Comparison of ENCODE assay signal across 11 mouse cellular contexts in the genomic region with DNA sequence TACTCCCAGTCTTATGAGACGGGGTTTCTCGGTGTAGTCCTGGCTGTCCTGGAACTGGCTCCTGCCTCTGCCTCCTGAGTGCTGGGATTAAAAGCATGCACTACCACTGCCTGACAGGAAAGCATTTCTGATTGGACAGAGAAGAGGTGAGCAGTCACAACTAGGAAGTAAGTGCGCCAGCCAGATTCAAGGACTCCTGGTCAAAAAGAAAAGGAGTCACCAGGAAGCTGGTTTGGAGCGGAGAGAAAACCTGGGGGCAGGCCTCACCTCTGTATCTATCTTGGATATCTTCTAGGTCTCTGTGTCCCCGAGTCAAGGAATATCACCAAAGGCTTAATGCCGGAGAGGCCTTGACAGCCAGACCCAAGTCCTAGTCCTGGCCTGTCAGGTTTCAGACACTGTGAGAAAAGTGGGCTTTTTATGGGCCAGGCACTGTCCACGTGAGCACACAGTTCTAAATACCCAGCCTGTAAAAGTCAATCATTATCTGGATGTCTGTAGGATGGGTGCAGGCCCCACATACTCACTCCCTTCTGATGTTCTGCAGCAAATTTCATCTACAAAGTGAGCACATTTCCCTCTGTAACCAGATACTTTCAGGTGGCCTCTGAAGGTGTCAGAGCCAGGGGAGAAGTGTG.
"Had no signal": no experiment of that assay in that cellular context is flagged by ENCODE, and none has a peak within 500 bp of the region (broad histone marks: within the 10 kb centered on the region; RNA-seq: fewer than 3 reads in every experiment).

No protein-coding gene starts in this region.

- H3K4me2 ChIP-seq: liver, embryonic 11.5 days; liver, embryonic 15.5 days; midbrain, embryonic 15.5 days; neural tube, embryonic 12.5 days had no signal

- H3K9me3 ChIP-seq: limb, embryonic 10.5 days; liver, embryonic 15.5 days; midbrain, embryonic 15.5 days; neural tube, embryonic 12.5 days had no signal

- H3K4me3 ChIP-seq: left cerebral cortex, adult 2 months; limb, embryonic 10.5 days; liver, embryonic 15.5 days; midbrain, embryonic 15.5 days; neural tube, embryonic 12.5 days had no signal

- ATAC-seq: lung, postnatal 0 days; midbrain, embryonic 15.5 days had no signal

- H3K27me3 ChIP-seq: liver, embryonic 15.5 days; midbrain, embryonic 15.5 days; neural tube, embryonic 12.5 days had no signal

- DNase-seq: lung, adult 2 months; lung, postnatal 36 days; thymus, adult 18-20 months; thymus, postnatal 36 days had no signal

- H3K9ac ChIP-seq: liver, embryonic 15.5 days; midbrain, embryonic 15.5 days; neural tube, embryonic 12.5 days had no signal

- H3K4me1 ChIP-seq: midbrain, embryonic 15.5 days; neural tube, embryonic 12.5 days had no signal

- H3K27ac ChIP-seq: limb, embryonic 10.5 days; liver, embryonic 15.5 days; midbrain, embryonic 15.5 days; neural tube, embryonic 12.5 days had no signal
